Mouse (Mus musculus) stomach, embryonic 16.5 days (tissue): Measurements from ENCODE around the gene Glt1d1. TPM values are rescaled to one million over a fixed set of nuclear protein-coding genes. Genes with fewer than 3 reads are reported as not detected.
"Not testable (repeated sequence)": the region's sequence is repeated elsewhere in the genome, so short reads cannot be mapped to it uniquely, and the experiment has no call there.

Source experiments
- ATAC-seq: fragments of 200-750 bp; cut with Nextera tagmentation; 2 replicates; pipeline ENCODE4 v1.8.0; 2017; ENCODE audit warnings: moderate number of reproducible peaks, moderate TSS enrichment; ENCODE audit not compliant: insufficient read depth, low FRiP score
- H3K27ac ChIP-seq: fragments of 300-500 bp; sonication (generic); 2 replicates; pipeline ENCODE4 v1.5.1; 2014; ENCODE audit warnings: low read length
- H3K27me3 ChIP-seq: fragments of 300-500 bp; sonication (generic); 2 replicates; pipeline ENCODE4 v1.6.1; 2014; ENCODE audit warnings: low read length, control low read depth, mixed read lengths; ENCODE audit not compliant: control insufficient read depth, insufficient read depth
- H3K36me3 ChIP-seq: fragments of 300-500 bp; sonication (generic); 2 replicates; pipeline ENCODE4 v1.6.1; 2014; ENCODE audit warnings: low read length; ENCODE audit not compliant: control insufficient read depth, insufficient read depth
- H3K4me1 ChIP-seq: fragments of 300-500 bp; sonication (generic); 2 replicates; pipeline ENCODE4 v1.6.1; 2014; ENCODE audit warnings: low read length, control low read depth, mixed read lengths; ENCODE audit not compliant: control insufficient read depth, insufficient read depth
- H3K4me2 ChIP-seq: fragments of 300-500 bp; sonication (generic); 2 replicates; pipeline ENCODE4 v1.6.1; 2014; ENCODE audit warnings: low read depth, low read length, mixed read lengths
- H3K4me3 ChIP-seq: fragments of 300-500 bp; sonication (generic); replicated peaks from 2 replicates; pipeline ENCODE4 v1.5.1; 2014; ENCODE audit warnings: mild to moderate bottlenecking, low read length
- H3K9ac ChIP-seq: fragments of 300-500 bp; sonication (generic); 2 replicates; pipeline ENCODE4 v1.6.1; 2014; ENCODE audit warnings: low read length
- H3K9me3 ChIP-seq: fragments of 300-500 bp; sonication (generic); replicated peaks from 2 replicates; pipeline ENCODE4 v1.6.1; 2016; ENCODE audit warnings: low read length, control low read depth; ENCODE audit not compliant: control insufficient read depth
- WGBS: fragments of 180-500 bp; shearing (Covaris S2); extraction: QIAGEN DNeasy Blood & Tissue Kit; methylation state at CpG from one replicate; pipeline ENCODE4 v1.1.7; 2014; 5-methylcytosine and 5-hydroxymethylcytosine counted together
- polyA plus RNA-seq: library from polyadenylated mRNA; unstranded; fragments of >200 nt; fragmentation: Nextera tagmentation; extraction: Ambion mirVana; gene quantifications from 2 replicates; pipeline ENCODE4 v1.2.1, GENCODE M21; 2015

The Glt1d1 gene
- polyA plus RNA-seq, 1 experiment from 2014 or later: 0.27 TPM

DNA sequence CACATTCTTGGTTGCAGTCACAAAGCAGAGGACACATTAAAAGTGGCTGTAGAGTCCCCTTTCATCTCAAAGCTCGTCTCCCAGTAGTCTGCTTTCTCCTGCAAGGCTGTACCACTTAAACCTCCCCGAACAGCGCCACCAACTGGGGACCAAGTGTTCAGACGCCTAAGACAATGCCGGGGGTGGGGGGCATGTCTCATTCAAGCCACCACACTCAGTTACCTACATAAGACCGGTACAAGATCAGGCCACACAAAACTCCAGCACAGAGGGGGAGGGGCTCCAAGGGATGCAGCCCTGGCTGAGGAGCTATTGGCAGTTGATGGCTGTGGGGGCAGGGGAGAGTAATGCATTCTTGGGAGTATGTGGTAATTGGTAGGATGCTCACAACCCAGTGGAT lies 68.1 kb downstream of the Glt1d1 start:
- no peak for ATAC-seq
- no peak overlapping the region for H3K4me3 ChIP-seq
- H3K9ac ChIP-seq: no peak overlapping the region
- no peaks in the 10 kb centered on the region for H3K9me3 ChIP-seq
- H3K27ac ChIP-seq: no peak overlapping the region
- no peaks in the 10 kb centered on the region for H3K4me1 ChIP-seq
- H3K36me3 ChIP-seq: no peaks in the 10 kb centered on the region
- 67% methylated on average over 6 of the region's 6 CpGs for WGBS
- H3K4me2 ChIP-seq: no peak overlapping the region
- no peaks in the 10 kb centered on the region for H3K27me3 ChIP-seq

DNA sequence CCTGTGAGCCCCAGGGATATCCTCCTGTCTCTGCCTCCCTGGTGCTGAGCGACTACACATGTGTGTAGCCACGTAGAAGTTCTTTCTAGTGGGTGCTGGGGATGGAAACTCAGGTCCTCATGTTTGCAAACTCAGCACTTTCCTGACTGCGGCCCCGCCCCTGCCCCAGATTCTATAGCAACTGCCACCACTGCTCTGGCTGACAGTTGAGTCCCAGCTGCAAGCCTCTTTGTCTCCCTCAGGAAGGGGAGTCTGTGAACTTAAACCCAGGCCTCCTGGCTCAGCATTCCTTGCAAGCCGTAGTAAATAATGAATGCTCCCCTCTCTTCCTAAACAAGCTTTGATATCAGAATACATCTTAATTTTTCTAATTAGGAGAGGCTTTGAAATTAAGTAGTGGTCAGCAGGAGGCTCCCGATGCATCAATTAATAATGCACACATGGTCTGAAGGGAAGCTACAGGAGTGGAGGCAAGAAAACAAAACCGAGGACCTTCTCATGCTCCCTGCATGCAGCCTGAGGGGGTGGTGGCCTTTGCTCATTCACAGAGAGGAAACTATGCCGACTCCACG lies 71.6 kb downstream of the Glt1d1 start:
- H3K9me3 ChIP-seq: no peaks in the 10 kb centered on the region
- no peaks in the 10 kb centered on the region for H3K27me3 ChIP-seq
- H3K27ac ChIP-seq: no peak overlapping the region
- H3K4me2 ChIP-seq: no peak overlapping the region
- H3K9ac ChIP-seq: no peak overlapping the region
- H3K4me1 ChIP-seq: no peaks in the 10 kb centered on the region
- no peak overlapping the region for H3K4me3 ChIP-seq
- no peaks in the 10 kb centered on the region for H3K36me3 ChIP-seq
- WGBS: 62% methylated on average over 9 of the region's 9 CpGs
- no peak for ATAC-seq

DNA sequence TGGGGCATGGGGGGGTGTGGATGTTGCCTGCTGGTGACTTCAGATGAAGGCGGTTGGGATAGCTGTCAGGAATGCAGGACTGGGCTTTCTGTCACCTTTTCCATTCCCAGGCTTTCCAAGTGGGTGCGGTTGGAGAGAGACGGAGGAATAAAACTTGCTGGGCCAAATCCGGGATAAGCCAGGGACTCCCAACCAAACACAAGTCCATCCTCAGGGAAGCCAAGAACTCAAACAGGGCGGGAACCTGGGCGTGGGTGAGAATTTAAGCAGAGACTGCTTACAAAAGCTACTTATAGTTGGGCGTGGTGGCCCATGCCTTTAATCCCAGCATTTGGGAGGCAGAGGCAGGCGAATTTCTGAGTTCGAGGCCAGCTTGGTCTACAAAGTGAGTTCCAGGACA lies 73.2 kb downstream of the Glt1d1 start:
- Histone ChIP-seq H3K4me2 (no peak overlapping the region), H3K4me3 (no peak overlapping the region), H3K27ac (no peak overlapping the region), H3K9ac (no peak overlapping the region), H3K4me1 (no peaks in the 10 kb centered on the region), H3K36me3 (no peaks in the 10 kb centered on the region), H3K9me3 (no peaks in the 10 kb centered on the region), H3K27me3 (no peaks in the 10 kb centered on the region)
- no peak for ATAC-seq
- 86% methylated on average over 9 of the region's 9 CpGs for WGBS

DNA sequence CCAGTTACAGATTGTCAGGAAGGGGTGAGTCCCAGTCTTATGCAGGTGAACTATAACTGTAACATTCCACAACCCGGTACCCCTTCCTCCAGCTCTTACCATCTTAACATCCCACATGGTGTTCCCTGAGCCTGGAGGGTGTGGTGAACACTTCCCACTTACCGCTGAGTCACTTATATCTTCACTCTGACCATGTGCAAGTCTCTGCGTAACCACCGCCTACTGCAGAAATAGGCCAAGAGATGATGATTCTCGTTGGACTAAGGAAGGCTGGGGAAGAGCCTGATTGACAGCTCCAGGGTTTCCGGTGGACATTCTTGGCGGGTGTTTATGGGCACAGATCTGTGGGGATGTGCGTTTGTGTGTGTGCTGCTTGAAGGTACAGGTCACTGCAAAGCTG lies 73.9 kb downstream of the Glt1d1 start:
- Histone ChIP-seq H3K4me3 (no peak overlapping the region), H3K36me3 (no peaks in the 10 kb centered on the region), H3K27ac (no peak overlapping the region), H3K4me1 (no peaks in the 10 kb centered on the region), H3K9me3 (no peaks in the 10 kb centered on the region), H3K4me2 (no peak overlapping the region), H3K9ac (no peak overlapping the region), H3K27me3 (no peaks in the 10 kb centered on the region)
- no peak for ATAC-seq
- WGBS: 90% methylated on average over 8 of the region's 8 CpGs

DNA sequence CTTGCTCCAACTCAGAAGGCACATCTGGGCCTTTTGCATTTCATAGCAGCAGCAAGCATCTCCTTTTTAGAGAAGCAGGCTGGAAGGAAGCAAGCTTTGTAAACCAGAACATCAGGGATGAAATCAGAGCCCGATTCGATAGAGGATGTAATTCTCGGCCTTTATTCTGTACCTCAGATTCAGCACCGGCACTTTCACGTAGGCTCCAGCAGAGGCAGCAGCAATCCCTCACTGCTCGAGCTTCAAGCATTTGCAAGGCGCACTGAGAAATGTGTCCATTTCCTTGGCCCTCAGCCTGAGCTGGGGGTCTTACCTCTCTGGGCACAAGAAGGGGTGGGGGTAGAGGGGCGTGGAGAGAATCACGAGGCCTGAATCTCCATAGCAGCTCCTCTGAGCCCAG lies 76.1 kb downstream of the Glt1d1 start:
- no peak for ATAC-seq
- no peaks in the 10 kb centered on the region for H3K9me3 ChIP-seq
- 67% methylated on average over 9 of the region's 9 CpGs for WGBS

DNA sequence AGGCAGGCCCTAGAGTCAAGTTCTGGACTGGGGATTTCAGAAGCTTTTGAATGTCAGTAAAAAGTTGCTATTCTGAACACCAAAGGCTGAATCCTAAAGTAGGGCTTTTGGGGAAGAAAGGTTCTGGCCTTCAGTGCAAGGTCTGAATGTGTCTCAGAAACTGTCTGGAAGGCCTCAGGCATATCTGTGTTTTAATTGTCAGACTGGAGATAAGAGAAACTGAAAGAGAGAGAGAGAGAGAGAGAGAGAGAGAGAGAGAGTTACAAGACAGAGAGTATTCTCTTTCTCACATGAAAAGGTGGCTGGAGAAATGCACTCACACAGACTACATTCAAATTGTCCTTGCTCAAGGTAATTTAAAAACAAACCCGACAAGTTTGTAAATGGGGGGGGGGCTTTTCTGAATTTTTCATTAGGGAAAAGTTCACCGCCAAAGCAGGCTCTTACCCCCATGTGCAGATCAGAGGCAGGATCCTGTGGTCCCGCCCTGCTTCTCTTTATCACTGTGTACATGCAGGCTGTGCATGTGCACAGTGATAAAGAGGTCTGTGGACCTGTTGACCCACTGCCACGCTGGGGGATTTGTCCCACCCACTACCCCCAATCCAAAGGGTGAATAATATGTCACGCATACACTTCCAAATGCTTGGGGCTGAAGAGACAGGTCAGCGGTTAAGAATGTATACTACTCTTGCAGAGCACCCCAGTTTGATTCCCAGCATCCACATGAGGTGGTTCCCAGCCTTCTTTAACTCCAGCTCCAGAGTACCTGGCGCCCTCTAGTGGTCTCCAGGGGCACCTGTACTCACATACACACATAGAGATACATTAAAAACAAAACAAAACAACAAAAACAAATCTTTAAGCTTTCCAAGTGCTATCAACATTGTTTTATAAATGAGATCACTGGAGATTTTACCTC lies 83.0 kb downstream of the Glt1d1 start:
- Histone ChIP-seq H3K4me3 (no peak overlapping the region), H3K9ac (no peak overlapping the region), H3K36me3 (no peaks in the 10 kb centered on the region), H3K27me3 (no peaks in the 10 kb centered on the region), H3K4me2 (no peak overlapping the region), H3K4me1 (no peaks in the 10 kb centered on the region), H3K27ac (no peak overlapping the region), H3K9me3 (no peaks in the 10 kb centered on the region)
- ATAC-seq: no peak
- WGBS: 64% methylated on average over 7 of the region's 7 CpGs

More for the DNA sequence above, 76.1 kb downstream of the Glt1d1 start:
- H3K4me3 ChIP-seq: no peak overlapping the region
- no peak overlapping the region for H3K4me2 ChIP-seq
- H3K27me3 ChIP-seq: no peaks in the 10 kb centered on the region
- H3K36me3 ChIP-seq: no peaks in the 10 kb centered on the region
- no peak overlapping the region for H3K9ac ChIP-seq
- no peak overlapping the region for H3K27ac ChIP-seq
- no peaks in the 10 kb centered on the region for H3K4me1 ChIP-seq

DNA sequence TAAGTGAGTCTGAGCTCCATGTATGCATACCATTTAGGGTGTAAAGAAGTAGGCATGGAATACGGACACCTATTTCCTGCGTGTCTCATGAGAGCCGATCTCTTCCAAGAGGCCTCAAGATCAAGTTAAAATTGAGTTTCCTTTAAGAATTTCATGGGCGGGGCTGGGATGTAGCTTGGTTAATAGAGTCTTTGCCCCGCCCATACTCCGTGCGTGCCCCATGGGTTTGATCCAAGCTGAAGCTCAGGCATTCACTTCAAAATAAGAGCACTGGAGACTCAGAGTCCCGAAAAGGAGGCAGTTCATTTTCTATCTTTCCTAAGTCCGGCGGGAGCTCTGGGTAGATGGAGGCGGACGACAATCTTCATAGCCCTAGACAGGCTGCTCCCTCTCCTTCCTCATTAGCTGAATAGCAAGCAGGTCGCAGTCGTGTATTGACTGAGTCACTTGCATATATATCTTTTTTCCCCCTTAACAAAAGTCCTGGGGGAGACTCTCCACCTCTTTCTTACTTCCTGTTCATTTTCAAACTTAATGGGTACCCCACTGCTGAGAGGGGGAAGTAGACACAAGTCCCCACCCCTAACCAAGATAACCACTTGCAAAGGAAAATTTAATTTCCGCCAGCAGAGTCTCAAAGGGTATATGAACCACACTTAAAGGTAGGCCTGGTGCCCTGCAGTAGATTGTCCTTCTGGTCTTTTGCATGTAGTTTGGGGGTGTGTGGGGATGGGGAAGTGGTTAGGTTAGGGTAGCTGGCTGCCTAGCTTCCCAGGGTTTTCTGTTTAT lies 88.7 kb downstream of the Glt1d1 start:
- no peaks in the 10 kb centered on the region for H3K9me3 ChIP-seq
- H3K9ac ChIP-seq: no peak overlapping the region
- WGBS: 24% methylated on average over 15 of the region's 15 CpGs
- H3K4me1 ChIP-seq: no peaks in the 10 kb centered on the region
- ATAC-seq: peak; percentile 74; the same call in 1 of the 2 replicates
- H3K4me2 ChIP-seq: peak overlapping the region; percentile 26
- no peak overlapping the region for H3K27ac ChIP-seq
- no peaks in the 10 kb centered on the region for H3K36me3 ChIP-seq
- H3K27me3 ChIP-seq: no peaks in the 10 kb centered on the region
- H3K4me3 ChIP-seq: peak overlapping the region; percentile 7; the same call in 1 of the 2 replicates

DNA sequence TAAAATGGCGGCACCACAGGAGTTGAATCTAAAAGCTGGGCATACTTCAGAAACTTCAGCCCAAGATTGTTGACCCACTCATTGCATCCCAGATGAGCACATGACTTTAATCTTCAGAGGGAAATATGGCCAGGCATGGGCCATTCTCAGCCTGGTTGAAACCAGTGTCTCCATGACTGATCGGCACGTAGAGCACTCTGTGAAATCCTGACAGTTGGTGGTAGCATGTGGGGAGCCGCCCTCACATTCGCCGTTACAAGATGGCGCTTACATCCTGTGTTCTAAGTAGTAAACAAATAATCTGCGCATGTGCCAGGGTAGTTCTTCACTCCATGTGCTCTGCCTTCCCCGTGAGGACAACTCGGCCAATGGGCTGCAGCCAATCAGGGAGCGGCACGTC lies 90.1 kb downstream of the Glt1d1 start:
- WGBS: 93% methylated on average over 12 of the region's 12 CpGs
- H3K9me3 ChIP-seq, H3K4me1 ChIP-seq, H3K27me3 ChIP-seq, H3K36me3 ChIP-seq, ATAC-seq, H3K27ac ChIP-seq, H3K4me2 ChIP-seq, H3K9ac ChIP-seq, H3K4me3 ChIP-seq: not testable (repeated sequence)

DNA sequence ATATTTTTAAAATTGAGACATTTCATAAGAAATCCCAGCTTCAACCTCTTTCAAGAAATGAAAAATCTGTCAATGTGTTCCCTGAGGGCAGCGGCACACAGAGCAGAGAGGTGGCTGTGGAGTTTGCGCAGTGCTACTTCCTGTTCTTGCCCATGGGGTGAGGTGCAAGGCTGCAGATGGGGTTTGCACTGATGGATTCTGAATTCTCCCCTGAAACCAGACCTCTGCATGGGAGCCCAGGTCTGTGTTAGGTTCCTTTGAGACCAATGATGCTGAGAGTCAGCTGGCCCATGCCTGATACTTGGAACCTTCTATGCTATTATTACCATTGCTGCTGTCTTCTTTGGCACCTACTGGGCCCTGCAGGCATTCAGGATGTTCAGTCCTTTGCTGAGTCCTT lies 98.3 kb downstream of the Glt1d1 start:
- Histone ChIP-seq H3K27ac (no peak overlapping the region), H3K36me3 (no peaks in the 10 kb centered on the region), H3K9ac (no peak overlapping the region), H3K4me1 (no peaks in the 10 kb centered on the region), H3K4me3 (no peak overlapping the region), H3K9me3 (no peaks in the 10 kb centered on the region), H3K27me3 (no peaks in the 10 kb centered on the region), H3K4me2 (no peak overlapping the region)
- 92% methylated on average over 2 of the region's 2 CpGs for WGBS
- ATAC-seq: no peak
